Mouse (Mus musculus) urinary bladder, postnatal 0 days (tissue): Measurements from ENCODE around the gene Acyp2. TPM values are rescaled to one million over a fixed set of nuclear protein-coding genes. Genes with fewer than 3 reads are reported as not detected.

ENCODE experiments used
- polyA plus RNA-seq: library from polyadenylated mRNA; unstranded; fragments of >200 nt; fragmentation: Nextera tagmentation; extraction: Ambion mirVana; gene quantifications from 2 replicates; pipeline ENCODE4 v1.2.1, GENCODE M21; 2015

Acyp2 gene
- 28.5 and 35.3 TPM in 2 replicates for polyA plus RNA-seq

GRCm38 (mm10) chr11:30649001-30649637 lies at the start of gene Acyp2:
Acyp2 (minus strand) TSS chr11:30649587.

GRCm38 (mm10) chr11:30471751-30472593 lies 177.4 kb downstream of the Acyp2 start, which contains the start of gene 4930505A04Rik:
4930505A04Rik (minus strand) TSS chr11:30471827.

Other genes starting within 250 kb of the Acyp2 start
- gene 4930505A04Rik, start 177.8 kb downstream of the Acyp2 start, polyA plus RNA-seq = 0.18 and 0.19 TPM in 2 replicates
- gene Psme4, start 122.1 kb upstream of the Acyp2 start, polyA plus RNA-seq = 11.0 and 12.7 TPM in 2 replicates
- 0.05 TPM in 1 of 2 replicates, not detected in the other for gene Gpr75, start 235.8 kb upstream of the Acyp2 start, polyA plus RNA-seq
- 17.9 and 19.8 TPM in 2 replicates for gene Asb3, start 235.8 kb upstream of the Acyp2 start, polyA plus RNA-seq